Mouse (Mus musculus): Measurements from ENCODE around the gene Eipr1.

DNA sequence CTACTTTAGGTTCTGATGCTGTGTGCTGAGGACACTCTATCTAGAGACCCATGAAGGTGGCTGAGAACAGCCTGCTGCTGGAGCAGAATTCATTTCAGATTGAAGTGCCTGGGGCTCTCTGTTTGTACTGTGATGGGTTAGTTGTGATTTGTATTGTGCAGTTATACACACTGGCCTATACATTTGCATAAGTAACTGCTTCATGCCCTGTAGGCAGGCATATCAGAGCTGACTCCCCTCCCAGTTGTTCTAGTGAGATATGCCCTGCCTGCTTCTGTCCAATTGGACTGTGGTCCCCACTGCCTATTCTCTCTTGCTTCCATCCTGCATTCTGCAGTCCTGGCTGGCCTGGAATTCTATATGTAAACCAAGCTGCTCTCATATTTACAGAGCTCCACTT lies 128.9 kb downstream of the Eipr1 start:
- no peak for TF ChIP-seq GATA1 (IDR thresholded peaks at IDR 0.05; ENCODE audit: low read length)
- no peak for TF ChIP-seq TAL1 (IDR thresholded peaks at IDR 0.05; ENCODE audit: low read length)
